Mouse (Mus musculus) forebrain, embryonic 14.5 days (tissue): ENCODE measurements around the gene Trim10. TPM values are rescaled to one million over a fixed set of nuclear protein-coding genes. Genes with fewer than 3 reads are reported as not detected.
"Not testable (repeated sequence)": the region's sequence is repeated elsewhere in the genome, so short reads cannot be mapped to it uniquely, and the experiment has no call there.

Experiments
- ATAC-seq: fragments of 200-750 bp; cut with Nextera tagmentation; 2 replicates; pipeline ENCODE4 v1.8.0; 2017; ENCODE audit warnings: mild to moderate bottlenecking, moderate library complexity
- DNase-seq: peaks from one replicate; pipeline ENCODE4 v3.0.0-alpha.2; 2015; ENCODE audit warnings: low spot score
- H3K27ac ChIP-seq: fragments of 300-500 bp; sonication (generic); 2 replicates; pipeline ENCODE4 v1.5.1; 2014; ENCODE audit warnings: low read depth, mild to moderate bottlenecking, control low read depth, low read length, moderate library complexity
- H3K27me3 ChIP-seq: fragments of 300-500 bp; sonication (generic); replicated peaks from 2 replicates; pipeline ENCODE4 v1.6.1; 2014; ENCODE audit warnings: low read length, control low read depth, mixed read lengths; ENCODE audit not compliant: control insufficient read depth, insufficient read depth
- H3K36me3 ChIP-seq: fragments of 300-500 bp; sonication (generic); 2 replicates; pipeline ENCODE4 v1.6.1; 2014; ENCODE audit warnings: low read length, control low read depth; ENCODE audit not compliant: control insufficient read depth, insufficient read depth
- H3K4me1 ChIP-seq: fragments of 300-500 bp; sonication (generic); 2 replicates; pipeline ENCODE4 v1.6.1; 2014; ENCODE audit warnings: antibody characterized with exemption, low read length, control low read depth; ENCODE audit not compliant: control insufficient read depth, insufficient read depth
- H3K4me2 ChIP-seq: fragments of 300-500 bp; sonication (generic); 2 replicates; pipeline ENCODE4 v1.6.1; 2014; ENCODE audit warnings: mild to moderate bottlenecking, control low read depth, low read length
- H3K4me3 ChIP-seq: fragments of 300-500 bp; sonication (generic); 2 replicates; pipeline ENCODE4 v1.5.1; 2014; ENCODE audit warnings: low read depth, low read length, control low read depth
- H3K9ac ChIP-seq: fragments of 300-500 bp; sonication (generic); 2 replicates; pipeline ENCODE4 v1.6.1; 2014; ENCODE audit warnings: mild to moderate bottlenecking, low read length, control low read depth, moderate library complexity
- H3K9me3 ChIP-seq: fragments of 300-500 bp; sonication (generic); replicated peaks from 2 replicates; pipeline ENCODE4 v1.6.1; 2016; ENCODE audit warnings: low read length, control low read depth, mixed read lengths; ENCODE audit not compliant: control insufficient read depth
- WGBS: fragments of 180-500 bp; shearing (Covaris S2); extraction: QIAGEN DNeasy Blood & Tissue Kit; methylation state at CpG from one replicate; pipeline ENCODE4 v1.1.7; 2014; 5-methylcytosine and 5-hydroxymethylcytosine counted together
- polyA plus RNA-seq: library from polyadenylated mRNA; unstranded; fragments of >200 nt; fragmentation: Nextera tagmentation; extraction: Ambion mirVana; gene quantifications from 2 replicates; pipeline ENCODE4 v1.2.1, GENCODE M21; 2014

The Trim10 gene
- polyA plus RNA-seq: 1.1 and 2.1 TPM in 2 replicates

- Histone ChIP-seq H3K27ac (no peak within 1 kb of the TSS), H3K9ac (no peak within 1 kb of the TSS), H3K4me3 (no peak within 1 kb of the TSS), H3K36me3 (no peaks in the 10 kb centered on the region), H3K27me3 (no peaks in the 10 kb centered on the region), H3K4me1 (no peaks in the 10 kb centered on the region), H3K4me2 (no peak within 1 kb of the TSS), H3K9me3 (no peaks in the 10 kb centered on the region)
- WGBS: 79% methylated on average over 4 of the region's 4 CpGs
- no peak for ATAC-seq
- no peak for DNase-seq
Observed at GRCm38 (mm10) chr17:36869284-36869954, at the start of gene Trim10. Gene Trim10, plus strand, starts transcription at chr17:36869574.

- Histone ChIP-seq H3K27me3 (no peaks in the 10 kb centered on the region), H3K9ac (no peak overlapping the region), H3K4me1 (no peaks in the 10 kb centered on the region), H3K36me3 (no peaks in the 10 kb centered on the region), H3K27ac (no peak overlapping the region), H3K4me3 (no peak overlapping the region), H3K4me2 (no peak overlapping the region), H3K9me3 (no peaks in the 10 kb centered on the region)
- ATAC-seq (no peak), DNase-seq (peak; percentile 68)
Observed at GRCm38 (mm10) chr17:36824005-36824404, 45.4 kb upstream of the Trim10 start.

- H3K4me2 ChIP-seq: no peak overlapping the region
Observed at GRCm38 (mm10) chr17:36825525-36825924, 43.8 kb upstream of the Trim10 start.

GRCm38 (mm10) chr17:36826002-36826401 lies 43.4 kb upstream of the Trim10 start:
- H3K27me3 ChIP-seq, H3K36me3 ChIP-seq, H3K9ac ChIP-seq, H3K27ac ChIP-seq, H3K4me3 ChIP-seq, H3K4me2 ChIP-seq, H3K4me1 ChIP-seq, H3K9me3 ChIP-seq: not testable (repeated sequence)
- DNase-seq: peak; percentile 96
- peak; percentile 89 for ATAC-seq
- 13% methylated on average over 5 of the region's 5 CpGs for WGBS

More at GRCm38 (mm10) chr17:36825525-36825924, 43.8 kb upstream of the Trim10 start:
- DNase-seq (peak; percentile 41), ATAC-seq (0 out of 2 replicates have a peak, but pooled peaks have one; percentile 56)
- no peaks in the 10 kb centered on the region for H3K36me3 ChIP-seq
- whole genome bisulfite sequencing: 24% methylated on average over 4 of the region's 4 CpGs
- no peaks in the 10 kb centered on the region for H3K27me3 ChIP-seq
- no peaks in the 10 kb centered on the region for H3K4me1 ChIP-seq
- H3K9ac ChIP-seq: no peak overlapping the region
- H3K9me3 ChIP-seq: no peaks in the 10 kb centered on the region
- no peak overlapping the region for H3K4me3 ChIP-seq
- no peak overlapping the region for H3K27ac ChIP-seq

- Histone ChIP-seq H3K9ac (no peak overlapping the region), H3K36me3 (no peaks in the 10 kb centered on the region), H3K4me3 (no peak overlapping the region), H3K27me3 (no peaks in the 10 kb centered on the region), H3K9me3 (no peaks in the 10 kb centered on the region), H3K27ac (no peak overlapping the region), H3K4me1 (no peaks in the 10 kb centered on the region), H3K4me2 (no peak overlapping the region)
- 81% methylated on average over 2 of the region's 2 CpGs for WGBS
- DNase-seq (no peak), ATAC-seq (no peak)
Observed at GRCm38 (mm10) chr17:36828488-36828887, 40.9 kb upstream of the Trim10 start.

GRCm38 (mm10) chr17:36830470-36830869 lies 38.9 kb upstream of the Trim10 start:
- 80% methylated on average over 3 of the region's 3 CpGs for WGBS
- no peak overlapping the region for H3K9ac ChIP-seq
- ATAC-seq (no peak), DNase-seq (no peak)
- H3K4me3 ChIP-seq: no peak overlapping the region
- no peaks in the 10 kb centered on the region for H3K36me3 ChIP-seq
- no peaks in the 10 kb centered on the region for H3K4me1 ChIP-seq
- H3K4me2 ChIP-seq: no peak overlapping the region
- no peaks in the 10 kb centered on the region for H3K27me3 ChIP-seq
- no peak overlapping the region for H3K27ac ChIP-seq
- H3K9me3 ChIP-seq: no peaks in the 10 kb centered on the region

- Histone ChIP-seq H3K27me3 (no peaks in the 10 kb centered on the region), H3K27ac (no peak overlapping the region), H3K4me3 (no peak overlapping the region), H3K36me3 (no peaks in the 10 kb centered on the region), H3K9ac (no peak overlapping the region), H3K4me1 (no peaks in the 10 kb centered on the region; the same call in 1 of the 2 replicates), H3K9me3 (no peaks in the 10 kb centered on the region), H3K4me2 (no peak overlapping the region)
- DNase-seq (no peak), ATAC-seq (no peak)
- WGBS: 58% methylated on average over 4 of the region's 4 CpGs
Observed at GRCm38 (mm10) chr17:36832694-36833093, 36.7 kb upstream of the Trim10 start.

GRCm38 (mm10) chr17:36835591-36836426 lies 33.6 kb upstream of the Trim10 start:
- Histone ChIP-seq H3K27ac (no peak overlapping the region), H3K4me1 (no peaks in the 10 kb centered on the region; the same call in 1 of the 2 replicates), H3K9ac (no peak overlapping the region), H3K36me3 (no peaks in the 10 kb centered on the region), H3K9me3 (no peaks in the 10 kb centered on the region), H3K4me3 (no peak overlapping the region), H3K27me3 (no peaks in the 10 kb centered on the region), H3K4me2 (peak overlapping the region; percentile 67)
- DNase-seq: peak; percentile 69
- peak; percentile 5; the same call in 1 of the 2 replicates for ATAC-seq
- 36% methylated on average over 12 of the region's 12 CpGs for WGBS

- WGBS: 8% methylated on average over 3 of the region's 3 CpGs
- ATAC-seq (peak; percentile 32), DNase-seq (no peak)
- H3K9me3 ChIP-seq: no peaks in the 10 kb centered on the region
- no peaks in the 10 kb centered on the region for H3K36me3 ChIP-seq
- no peaks in the 10 kb centered on the region for H3K27me3 ChIP-seq
- peak overlapping the region; percentile 52; the same call in 1 of the 2 replicates for H3K27ac ChIP-seq
- H3K4me3 ChIP-seq: peak overlapping the region; percentile 67
- peak overlapping the region; percentile 52 for H3K9ac ChIP-seq
- H3K4me2 ChIP-seq: peak overlapping the region; percentile 67
- H3K4me1 ChIP-seq: no peaks in the 10 kb centered on the region; the same call in 1 of the 2 replicates
Observed at GRCm38 (mm10) chr17:36836427-36836812, 33.0 kb upstream of the Trim10 start.
